ENCODE assay signal across 22 mouse cellular contexts in genomic region chr6:21551501-21551900, GRCm38 (mm10).
DNase-seq lines count a peak whose midpoint lies in the region; ATAC-seq and TF ChIP-seq lines count a peak whose summit lies in the region.
"Had no signal": no experiment of that assay in that cellular context is flagged by ENCODE, and none has a peak within 500 bp of the region (broad histone marks: within the 10 kb centered on the region; RNA-seq: fewer than 3 reads in every experiment).

No protein-coding gene starts in this region.

- no peak for ATAC-seq in intestine, postnatal 0 days
- no peak for ATAC-seq in erythroblast, adult 5-6 weeks (replicated peaks; ENCODE audit: low FRiP score, poor library complexity, severe bottlenecking)

- DNase-seq in cerebellum, adult 9-10 months = peak; percentile 23
- no peak for DNase-seq in cerebellum, postnatal 14 days
- DNase-seq in right cerebral cortex, adult 18-20 months = peak; percentile 80
- no peak for DNase-seq in right cerebral cortex, postnatal 4 days
- DNase-seq in heart, postnatal 25 days (ENCODE audit: low spot score) = no peak
- DNase-seq: adrenal gland, adult 8-10 months; cerebellum, adult 9-11 months; heart, adult 11 months; heart, postnatal 4 days; kidney, adult 8-10 months; kidney, postnatal 25 days; liver, embryonic 13.5 days; retina, postnatal 1 day had no signal

- H3K4me3 ChIP-seq in olfactory bulb, adult 2 months (ENCODE audit: insufficient read depth, low read depth, low read length) = no peak overlapping the region
- H3K4me3 ChIP-seq in intestine, postnatal 0 days (ENCODE audit: low read depth, low read length) = no peak overlapping the region
- H3K4me3 ChIP-seq: embryonic facial prominence, embryonic 15.5 days; forebrain, embryonic 12.5 days; heart, embryonic 13.5 days; liver, embryonic 13.5 days; lung, embryonic 15.5 days; midbrain, embryonic 12.5 days had no signal

- H3K4me2 ChIP-seq in intestine, postnatal 0 days (replicated peaks; ENCODE audit: low read depth) = no peak overlapping the region
- H3K4me2 ChIP-seq: embryonic facial prominence, embryonic 15.5 days; forebrain, embryonic 12.5 days; heart, embryonic 13.5 days; liver, embryonic 13.5 days; lung, embryonic 15.5 days; midbrain, embryonic 12.5 days had no signal

- WGBS in olfactory bulb, adult 2 months = 39% methylated on average over 9 of the region's 9 CpGs
- 67% methylated on average over 9 of the region's 9 CpGs for WGBS in intestine, postnatal 0 days

- TF ChIP-seq CTCF in olfactory bulb, adult 2 months (IDR thresholded peaks at IDR 0.05; ENCODE audit: insufficient read depth, low read depth, low read length) = no peak
- no peak for TF ChIP-seq CTCF in intestine, postnatal 0 days (IDR thresholded peaks at IDR 0.05; ENCODE audit: low read depth)

- no peaks in the 10 kb centered on the region for H3K27me3 ChIP-seq in intestine, postnatal 0 days (replicated peaks; ENCODE audit: control insufficient read depth, insufficient read depth, low read length)
- H3K27me3 ChIP-seq: embryonic facial prominence, embryonic 15.5 days; forebrain, embryonic 12.5 days; heart, embryonic 13.5 days; liver, embryonic 13.5 days; lung, embryonic 15.5 days; midbrain, embryonic 12.5 days had no signal

- H3K9me3 ChIP-seq in intestine, postnatal 0 days (ENCODE audit: control insufficient read depth) = no peaks in the 10 kb centered on the region
- H3K9me3 ChIP-seq: embryonic facial prominence, embryonic 15.5 days; forebrain, embryonic 12.5 days; heart, embryonic 13.5 days; liver, embryonic 13.5 days; lung, embryonic 15.5 days; midbrain, embryonic 12.5 days had no signal

- TF ChIP-seq POLR2A in olfactory bulb, adult 2 months (IDR thresholded peaks at IDR 0.05; ENCODE audit: insufficient read depth, low read depth, low read length) = no peak

- no peaks in the 10 kb centered on the region for H3K4me1 ChIP-seq in olfactory bulb, adult 2 months (ENCODE audit: control insufficient read depth, insufficient read depth, low read length)
- H3K4me1 ChIP-seq in intestine, postnatal 0 days (replicated peaks; ENCODE audit: control insufficient read depth, insufficient read depth, low read length) = no peaks in the 10 kb centered on the region
- H3K4me1 ChIP-seq: embryonic facial prominence, embryonic 15.5 days; forebrain, embryonic 12.5 days; heart, embryonic 13.5 days; liver, embryonic 13.5 days; lung, embryonic 15.5 days; midbrain, embryonic 12.5 days had no signal

- peak overlapping the region; percentile 58 for H3K27ac ChIP-seq in olfactory bulb, adult 2 months (ENCODE audit: insufficient read depth, low read depth, low read length)
- no peak overlapping the region for H3K27ac ChIP-seq in intestine, postnatal 0 days (ENCODE audit: low read depth, low read length)
- H3K27ac ChIP-seq: embryonic facial prominence, embryonic 15.5 days; forebrain, embryonic 12.5 days; heart, embryonic 13.5 days; liver, embryonic 13.5 days; lung, embryonic 15.5 days; midbrain, embryonic 12.5 days; stomach, postnatal 0 days had no signal

- H3K9ac ChIP-seq in intestine, postnatal 0 days (ENCODE audit: low read depth, low read length) = no peak overlapping the region
- H3K9ac ChIP-seq: embryonic facial prominence, embryonic 15.5 days; forebrain, embryonic 12.5 days; heart, embryonic 13.5 days; liver, embryonic 13.5 days; lung, embryonic 15.5 days; midbrain, embryonic 12.5 days had no signal

- no peaks in the 10 kb centered on the region for H3K36me3 ChIP-seq in intestine, postnatal 0 days (ENCODE audit: control insufficient read depth, insufficient read depth)
- H3K36me3 ChIP-seq: embryonic facial prominence, embryonic 15.5 days; forebrain, embryonic 12.5 days; heart, embryonic 13.5 days; liver, embryonic 13.5 days; lung, embryonic 15.5 days; midbrain, embryonic 12.5 days had no signal

- intact Hi-C loops in heart, postnatal 25 days (cut with DNase I) = no loop called here

Comparison
In these comparisons a context has a peak if more than half of its experiments do, and no peak if none do; other contexts are left out.
1. DNase-seq: peak in cerebellum, adult 9-10 months (single experiment) and right cerebral cortex, adult 18-20 months (single experiment); none in cerebellum, postnatal 14 days (0 of 2), right cerebral cortex, postnatal 4 days (single experiment) and heart, postnatal 25 days (single experiment).